Mouse (Mus musculus) bone marrow macrophage, adult 2 months (primary cell): ENCODE results near the gene Mef2c.

Source experiments
- CTCF ChIP-seq: IDR thresholded peaks from 2 replicates; pipeline ENCODE4 v1.5.1; 2012; ENCODE audit warnings: low read depth, mild to moderate bottlenecking, low read length, moderate library complexity
- POLR2A ChIP-seq: IDR thresholded peaks from 2 replicates; pipeline ENCODE4 v1.6.1; 2012; ENCODE audit warnings: mild to moderate bottlenecking, low read depth, low read length, borderline replicate concordance

DNA sequence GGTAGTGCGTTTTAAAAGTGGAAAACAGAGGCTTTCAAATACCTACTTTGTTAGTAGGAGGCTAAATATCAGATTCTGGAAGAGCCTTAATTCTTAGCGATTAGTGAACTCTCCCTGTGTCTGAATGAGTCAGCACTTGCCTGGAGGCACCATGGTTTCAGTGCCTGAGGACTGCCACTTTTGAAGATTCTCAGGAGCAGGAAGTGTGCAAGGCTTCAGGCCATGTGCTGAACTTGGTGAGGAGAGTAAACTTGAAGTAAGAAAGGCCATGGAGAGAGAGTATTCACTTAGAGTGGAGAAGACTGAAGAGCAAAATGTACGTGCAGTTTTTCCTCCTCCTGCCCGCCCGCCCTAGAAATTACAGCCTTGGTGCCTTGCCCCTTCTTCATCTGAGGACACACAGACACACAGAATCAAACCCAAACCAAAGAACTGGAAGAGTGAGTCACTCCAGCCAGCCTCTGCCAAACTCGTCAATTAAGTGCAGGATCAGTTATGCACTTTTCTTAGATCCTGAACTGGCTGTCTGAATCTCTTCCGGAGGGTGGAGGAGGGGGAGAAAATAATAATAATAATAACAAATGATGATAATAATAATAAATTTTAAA is 148.2 kb downstream of the Mef2c start:
- TF ChIP-seq CTCF, result no peak
- no peak for TF ChIP-seq POLR2A
